Mouse (Mus musculus): ENCODE data around the gene Cdc42ep1. TPM values are rescaled to one million over a fixed set of nuclear protein-coding genes. Genes with fewer than 3 reads are reported as not detected.

Gene Cdc42ep1
- total RNA-seq, 2 experiments from 2014 or later, result 11.9 to 13.2 TPM

DNA sequence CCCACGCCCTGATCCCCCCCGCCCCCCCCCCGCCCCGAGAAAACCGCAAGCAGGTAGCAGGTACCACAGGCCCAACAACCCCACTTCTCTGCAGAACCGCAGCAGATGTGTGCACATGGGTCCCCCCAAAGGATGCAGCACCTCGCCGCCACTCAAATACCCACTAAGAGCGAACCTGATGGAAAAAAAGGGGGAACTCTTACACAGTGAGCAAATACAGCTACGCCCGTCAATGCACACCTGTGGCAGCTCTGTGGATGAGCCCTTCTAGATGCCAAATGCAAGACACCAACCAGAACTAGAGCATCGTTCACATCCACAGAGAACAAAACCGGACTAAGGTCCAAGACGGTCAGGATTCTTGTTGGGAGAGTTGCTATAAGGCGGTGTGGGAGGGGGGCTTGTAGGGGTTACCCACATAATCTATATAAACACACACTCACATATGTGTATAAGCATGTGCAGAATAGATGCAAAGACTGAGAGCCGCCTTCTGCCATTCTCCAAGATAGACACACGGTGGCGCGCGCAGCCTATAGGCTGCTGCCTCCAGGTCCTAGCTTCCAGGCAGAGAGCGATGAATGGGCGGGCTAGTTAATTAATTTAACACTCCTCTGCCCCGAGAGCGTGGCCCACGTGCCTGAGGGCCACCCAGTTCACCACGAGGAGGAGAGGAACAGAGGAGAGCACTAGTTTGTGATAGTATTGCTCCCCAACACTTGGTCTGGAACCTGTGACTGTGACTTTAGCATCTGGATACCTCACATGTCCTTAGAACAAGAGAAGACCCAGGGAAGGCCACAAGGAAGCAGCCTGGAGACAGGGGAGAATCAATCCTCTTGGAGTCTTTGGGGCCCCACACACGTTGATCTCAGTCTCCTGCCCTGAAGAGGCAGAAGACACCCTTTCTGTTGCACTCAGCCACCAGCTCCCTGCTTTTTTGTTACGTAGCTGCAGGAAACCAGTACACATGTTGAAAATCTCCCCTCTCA, 15.9 kb upstream of the Cdc42ep1 start:
- intact Hi-C loops (cut with DNase I), result loop anchor here (1.0 to 2.0 kb wide), 2 partner anchors 22 to 43 kb away; no protein-coding TSS in a partner anchor
- DNase-seq (ENCODE audit: low spot score in 2 of 2), result peak; percentile 74 to 79

GRCm38 (mm10) chr15:78828315-78828714, 14.1 kb upstream of the Cdc42ep1 start:
- intact Hi-C loops (cut with DNase I), result no loop called here
- DNase-seq (ENCODE audit: low spot score in 2 of 2), result no peak

DNA sequence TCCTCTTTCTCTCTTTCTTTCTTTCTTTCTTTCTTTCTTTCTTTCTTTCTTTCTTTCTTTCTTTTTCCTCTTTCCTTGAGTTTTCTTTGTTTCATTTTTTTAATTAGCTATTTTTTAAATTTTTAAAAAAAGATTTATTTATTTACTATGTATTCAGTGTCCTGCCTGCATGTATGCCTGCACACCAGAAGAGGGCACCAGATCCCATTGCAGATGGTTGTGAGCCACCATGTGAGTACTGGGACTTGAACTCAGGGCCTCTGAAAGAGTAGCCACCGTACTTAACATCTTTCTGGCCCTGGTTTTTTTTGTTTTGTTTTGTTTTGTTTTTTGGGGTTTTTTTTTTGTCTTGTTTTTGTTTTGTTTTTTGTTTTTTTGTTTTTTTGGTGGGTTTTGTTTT, 12.8 kb upstream of the Cdc42ep1 start:
- intact Hi-C loops (cut with DNase I), result no loop called here
- no peak for DNase-seq (ENCODE audit: low spot score in 2 of 2)

DNA sequence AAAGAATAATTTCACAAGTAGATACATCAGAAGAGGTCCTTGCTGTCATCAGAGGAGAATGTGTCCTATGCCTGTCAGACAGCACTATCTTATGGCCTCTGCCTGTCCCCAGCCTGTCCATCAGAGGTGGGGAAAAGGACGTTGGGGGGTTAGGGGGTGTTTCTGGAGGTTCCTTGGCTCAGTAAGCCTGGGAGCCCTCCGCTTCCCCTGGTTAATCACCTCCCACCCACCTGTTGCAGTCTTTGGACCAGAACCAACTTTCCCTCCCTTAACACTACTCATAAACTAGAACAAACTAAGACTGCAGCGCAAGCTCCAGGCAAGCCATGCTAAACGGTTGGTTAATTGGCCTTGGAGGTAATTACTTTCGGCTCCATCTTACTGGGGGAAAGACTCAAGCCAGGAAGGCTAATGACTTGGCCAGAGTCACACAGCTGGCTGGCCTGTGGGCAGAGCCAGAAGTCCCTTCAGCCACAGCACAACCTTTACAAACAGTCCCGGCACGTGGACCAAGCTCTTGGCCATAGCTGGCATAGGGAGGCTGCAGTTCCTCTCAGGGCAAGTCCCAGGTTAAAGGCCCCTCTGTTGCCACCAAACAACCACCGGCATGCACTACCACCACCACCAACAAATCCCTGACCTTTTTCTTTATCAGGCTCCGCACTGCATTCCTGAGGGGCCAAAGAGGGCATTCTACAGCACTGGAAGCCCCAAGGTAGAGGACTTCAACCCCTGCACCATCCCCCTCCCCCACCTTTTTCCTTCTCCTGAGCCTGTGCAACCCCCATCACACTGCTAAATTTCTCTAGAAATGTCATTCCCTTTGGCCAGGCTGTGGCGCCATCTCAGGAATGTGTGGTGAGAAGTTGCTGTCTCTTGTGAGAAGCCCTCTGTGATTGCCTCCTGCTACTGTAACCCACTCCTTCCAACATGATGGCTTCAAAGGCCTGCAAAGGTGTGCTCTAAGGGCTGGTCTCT, 11.4 kb upstream of the Cdc42ep1 start:
- intact Hi-C loops (cut with DNase I), result no loop called here
- DNase-seq (ENCODE audit: low spot score in 2 of 2), result peak in 1 of 2 experiments; percentile 32

DNA sequence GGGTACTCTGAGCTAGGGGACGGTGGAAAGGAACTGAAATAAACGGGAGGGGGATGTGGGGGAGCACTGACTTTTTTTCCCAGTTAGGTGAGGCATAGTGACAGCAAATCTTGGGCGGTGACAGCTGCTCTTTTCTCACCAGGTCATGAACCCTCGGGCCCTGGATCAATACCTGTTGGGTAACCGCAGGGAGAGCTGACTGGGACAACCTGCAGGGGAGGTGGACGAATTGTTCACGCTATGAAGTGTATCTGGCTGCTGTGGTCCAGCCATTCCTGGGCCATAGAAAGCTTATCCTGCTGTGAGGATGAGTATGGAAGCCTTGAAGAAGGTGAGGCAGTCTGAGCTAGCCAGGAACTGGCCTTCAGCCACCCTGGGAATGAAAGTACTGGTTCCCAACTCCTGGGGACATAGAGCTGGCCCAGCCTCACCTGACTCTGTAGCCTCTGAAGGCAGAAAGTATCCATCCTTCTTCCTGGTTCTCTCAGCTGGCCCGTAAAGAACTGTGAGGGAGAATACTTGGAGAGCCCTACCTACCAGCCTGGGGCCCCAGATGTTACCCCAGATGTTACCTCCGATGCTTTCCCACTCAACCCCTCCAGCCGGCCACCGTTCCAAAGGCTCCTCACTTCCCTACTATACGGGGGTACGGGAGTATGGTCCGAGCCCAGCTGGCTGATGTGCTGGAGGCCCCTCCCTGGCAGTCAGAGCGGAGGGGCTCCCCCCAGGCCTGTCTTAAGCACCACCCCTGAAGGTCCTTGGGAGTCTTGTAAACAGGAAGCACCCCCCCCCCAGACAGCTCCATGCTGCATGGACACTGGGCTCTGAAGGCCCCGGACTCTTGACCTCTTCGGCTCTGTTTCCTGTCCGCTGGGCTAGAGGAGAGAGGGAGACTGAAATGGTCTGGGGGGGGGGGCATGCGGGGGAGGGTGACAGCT, 10.4 kb upstream of the Cdc42ep1 start:
- intact Hi-C loops (cut with DNase I), result no loop called here
- no peak for DNase-seq (ENCODE audit: low spot score in 2 of 2)

GRCm38 (mm10) chr15:78832701-78833123, 9.7 kb upstream of the Cdc42ep1 start:
- DNase-seq (ENCODE audit: low spot score in 2 of 2), result peak; percentile 63 to 77
- intact Hi-C loops (cut with DNase I), result no loop called here

GRCm38 (mm10) chr15:78833582-78833981, 8.8 kb upstream of the Cdc42ep1 start:
- DNase-seq (ENCODE audit: low spot score in 2 of 2), result no peak
- intact Hi-C loops (cut with DNase I), result no loop called here

DNA sequence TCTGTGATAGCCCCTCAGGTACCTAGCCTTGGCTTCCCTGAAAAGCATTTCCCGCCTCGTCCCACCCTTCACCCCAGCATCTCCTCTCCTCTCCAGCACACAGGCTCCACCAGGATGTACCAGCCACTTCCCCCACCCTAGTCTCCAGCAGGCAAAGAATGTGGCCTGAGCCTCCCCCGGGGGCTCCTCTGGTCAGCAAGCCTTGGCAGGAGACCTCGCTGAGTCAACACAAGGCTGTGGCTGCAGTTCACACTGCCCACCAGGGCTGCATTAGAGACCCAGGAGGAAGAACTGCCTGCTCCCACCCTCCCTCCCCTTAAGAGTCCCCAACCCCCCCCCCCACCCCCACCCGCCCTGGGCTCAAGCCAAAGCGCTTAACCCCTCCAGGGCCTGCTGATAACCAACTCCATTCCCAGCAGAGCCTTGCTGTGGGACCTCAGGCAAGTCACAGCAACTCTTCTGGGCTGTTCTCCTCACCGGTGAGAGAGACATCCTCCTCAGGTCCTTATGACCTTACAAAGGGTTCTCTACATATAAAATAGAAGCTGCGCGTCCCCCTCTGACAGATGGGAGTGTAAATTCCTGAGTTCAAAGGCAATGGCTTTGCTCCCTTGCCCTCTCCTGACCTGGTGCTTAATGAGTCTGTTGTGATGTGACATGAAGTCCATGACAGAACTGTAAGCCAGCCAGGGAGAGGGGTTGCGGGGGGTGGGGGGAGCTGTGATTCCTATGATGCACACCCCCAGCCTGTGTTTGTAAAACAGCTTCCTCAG, 8.0 kb upstream of the Cdc42ep1 start:
- DNase-seq (ENCODE audit: low spot score in 2 of 2), result no peak
- intact Hi-C loops (cut with DNase I), result no loop called here

DNA sequence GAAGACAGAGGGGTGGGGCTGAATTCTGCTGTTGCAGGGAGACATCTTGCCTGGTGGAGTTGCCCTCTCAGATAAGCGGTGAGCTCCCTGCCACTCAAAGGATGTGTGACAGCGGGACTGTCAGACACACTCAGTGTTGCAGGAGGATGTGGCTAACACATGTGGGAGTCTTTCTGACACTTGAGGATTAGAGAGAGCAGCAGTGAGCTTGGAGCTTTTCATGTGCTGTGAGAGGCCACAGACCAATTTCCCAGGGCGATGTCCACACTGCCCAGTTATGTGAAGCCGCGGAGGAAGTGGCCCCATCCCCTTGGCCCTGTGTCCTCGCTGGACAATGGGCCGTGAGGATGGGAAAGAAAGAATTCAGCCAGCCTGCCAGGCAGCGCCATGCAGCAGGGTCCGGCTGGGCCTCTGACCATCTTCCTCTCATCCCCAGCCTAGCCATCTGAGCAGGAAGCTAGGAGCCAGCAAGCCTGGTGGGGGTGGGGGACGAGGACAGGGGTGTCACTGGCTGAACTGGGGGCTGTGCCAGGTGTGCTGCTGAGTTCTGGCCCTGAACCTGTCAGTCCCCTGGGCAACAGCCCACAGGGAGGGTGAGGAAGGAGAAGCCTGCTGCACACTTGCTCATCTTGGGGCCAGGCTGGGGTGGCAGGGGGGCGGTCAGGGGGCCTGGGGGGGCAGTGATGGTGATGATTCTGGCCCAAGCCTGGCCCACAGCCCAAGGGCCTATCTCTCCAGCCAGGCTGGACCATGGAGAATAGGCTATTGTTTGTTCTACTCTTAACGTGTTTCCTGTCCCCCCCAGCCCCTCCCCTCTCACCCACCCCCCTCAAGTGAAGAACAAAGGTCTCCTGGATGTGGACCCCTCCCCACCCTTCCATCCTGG, 7.0 kb upstream of the Cdc42ep1 start:
- intact Hi-C loops (cut with DNase I), result no loop called here
- no peak for DNase-seq (ENCODE audit: low spot score in 2 of 2)

DNA sequence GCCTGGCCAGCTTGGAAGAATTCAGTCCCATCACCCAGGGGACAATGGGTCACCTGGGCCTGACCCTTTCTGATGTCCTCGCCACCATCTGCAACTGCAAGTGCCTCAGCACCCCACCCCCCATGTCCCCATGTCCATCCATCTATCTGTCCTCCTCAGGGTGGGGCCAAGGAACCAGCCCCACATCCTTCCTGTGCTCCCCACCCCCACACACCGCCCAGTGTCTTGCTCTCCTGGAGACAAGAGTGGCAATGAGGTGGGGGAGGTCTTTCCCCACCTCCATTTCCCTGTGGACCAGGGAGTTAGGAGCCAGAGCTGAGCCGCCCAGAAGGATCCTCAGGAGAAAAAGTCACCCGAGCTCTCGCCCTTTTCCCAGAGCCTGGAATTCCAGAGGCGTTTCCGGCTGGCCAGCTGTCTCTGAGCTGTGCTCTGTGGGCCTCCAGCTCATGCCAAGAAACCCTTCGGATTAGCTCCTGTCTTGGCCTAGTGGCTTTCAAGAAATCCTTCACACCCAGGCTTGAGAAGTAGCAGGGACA, 6.3 kb upstream of the Cdc42ep1 start:
- intact Hi-C loops (cut with DNase I), result no loop called here
- no peak for DNase-seq (ENCODE audit: low spot score in 2 of 2)

DNA sequence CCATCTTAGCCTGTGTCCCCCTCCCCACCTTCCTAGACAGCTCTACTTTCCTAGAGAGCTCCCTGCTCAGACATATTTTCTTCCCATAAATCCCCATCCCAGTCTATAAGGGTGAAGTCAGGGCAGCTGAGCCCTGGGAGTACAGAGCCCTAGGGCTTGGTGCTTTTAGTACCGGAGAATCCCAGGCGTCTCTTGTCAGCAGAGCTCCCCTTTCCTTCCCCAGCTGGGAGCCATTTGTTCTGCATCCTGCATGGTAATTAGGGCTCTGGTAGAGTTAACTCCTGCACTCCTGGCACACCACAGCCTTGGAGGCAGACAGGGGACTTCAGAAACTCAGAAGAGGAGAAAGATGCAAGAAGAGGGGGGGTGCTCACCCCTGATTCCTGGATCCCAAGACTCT, 2.7 kb upstream of the Cdc42ep1 start:
- intact Hi-C loops (cut with DNase I), result no loop called here
- DNase-seq (ENCODE audit: low spot score in 2 of 2), result no peak

DNA sequence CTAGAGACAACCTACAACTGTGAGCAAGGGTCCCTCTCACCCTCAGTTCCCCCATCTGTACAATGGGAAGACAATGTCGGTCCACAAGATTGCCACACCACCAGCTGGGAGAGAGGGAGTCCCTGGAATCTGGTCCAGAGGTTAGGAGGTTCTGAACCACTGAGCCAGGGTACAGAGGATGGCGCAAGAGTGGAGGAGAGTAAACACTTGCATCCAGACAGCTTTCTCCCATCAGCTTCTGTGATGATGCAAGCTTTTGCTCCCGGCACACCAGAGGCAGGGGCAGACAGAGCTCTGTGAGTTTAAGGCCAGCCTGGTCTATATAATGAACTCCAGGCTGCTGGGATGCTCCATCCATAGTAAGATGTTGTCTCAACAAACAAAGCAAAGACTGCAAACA, 2.2 kb upstream of the Cdc42ep1 start:
- DNase-seq (ENCODE audit: low spot score in 2 of 2), result no peak
- intact Hi-C loops (cut with DNase I), result no loop called here

DNA sequence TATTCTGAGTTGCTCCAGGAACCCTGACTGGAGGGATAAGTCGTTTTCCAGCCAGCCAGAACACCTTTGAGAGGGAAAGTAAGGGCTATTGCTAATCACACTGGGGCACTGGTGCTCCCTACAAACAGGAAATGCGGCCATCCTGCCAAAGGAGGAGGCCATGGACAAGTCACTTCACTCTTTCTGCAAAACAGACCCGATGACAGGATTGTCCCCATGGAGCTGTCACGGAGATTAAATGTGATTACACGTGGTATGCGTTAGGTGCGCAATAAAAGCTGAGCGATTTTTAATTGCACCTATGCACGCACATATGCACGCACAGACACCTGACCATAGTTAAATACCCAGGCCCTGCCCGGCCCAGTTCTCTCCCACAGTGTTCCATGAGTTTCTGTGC, 1.7 kb upstream of the Cdc42ep1 start:
- no peak for DNase-seq (ENCODE audit: low spot score in 2 of 2)
- intact Hi-C loops (cut with DNase I), result no loop called here

DNA sequence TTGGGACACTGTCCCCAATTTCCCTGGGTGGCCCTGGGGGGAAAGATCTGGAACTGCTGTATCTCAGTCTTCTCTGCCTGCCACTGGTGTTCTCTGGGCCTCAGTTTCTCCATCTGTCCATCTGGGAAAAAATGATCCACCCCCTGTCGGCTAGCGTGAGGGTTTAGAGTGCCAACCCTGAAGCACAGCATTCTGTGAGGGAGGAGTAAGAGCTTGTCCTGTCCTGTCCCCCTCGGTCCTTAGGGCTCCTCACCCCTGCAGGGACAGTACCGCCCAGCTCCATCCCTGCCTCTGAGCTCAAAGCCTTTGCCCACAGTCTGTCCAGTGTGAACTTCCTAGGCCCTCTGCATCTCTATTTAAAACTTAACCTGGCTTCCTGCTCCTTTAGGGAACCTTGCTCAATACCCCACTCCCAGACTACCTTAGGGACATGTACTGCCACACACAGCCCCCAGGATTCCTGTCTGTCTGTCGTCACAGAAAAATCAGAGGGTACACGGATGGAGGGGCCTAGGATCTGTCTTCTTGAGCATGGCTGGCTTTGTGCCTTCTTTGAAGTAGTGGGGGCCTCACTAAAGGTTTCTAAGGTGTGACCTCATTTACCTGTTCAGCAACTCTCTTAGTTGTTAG, 1.1 kb upstream of the Cdc42ep1 start:
- DNase-seq (ENCODE audit: low spot score in 2 of 2), result no peak
- intact Hi-C loops (cut with DNase I), result no loop called here

DNA sequence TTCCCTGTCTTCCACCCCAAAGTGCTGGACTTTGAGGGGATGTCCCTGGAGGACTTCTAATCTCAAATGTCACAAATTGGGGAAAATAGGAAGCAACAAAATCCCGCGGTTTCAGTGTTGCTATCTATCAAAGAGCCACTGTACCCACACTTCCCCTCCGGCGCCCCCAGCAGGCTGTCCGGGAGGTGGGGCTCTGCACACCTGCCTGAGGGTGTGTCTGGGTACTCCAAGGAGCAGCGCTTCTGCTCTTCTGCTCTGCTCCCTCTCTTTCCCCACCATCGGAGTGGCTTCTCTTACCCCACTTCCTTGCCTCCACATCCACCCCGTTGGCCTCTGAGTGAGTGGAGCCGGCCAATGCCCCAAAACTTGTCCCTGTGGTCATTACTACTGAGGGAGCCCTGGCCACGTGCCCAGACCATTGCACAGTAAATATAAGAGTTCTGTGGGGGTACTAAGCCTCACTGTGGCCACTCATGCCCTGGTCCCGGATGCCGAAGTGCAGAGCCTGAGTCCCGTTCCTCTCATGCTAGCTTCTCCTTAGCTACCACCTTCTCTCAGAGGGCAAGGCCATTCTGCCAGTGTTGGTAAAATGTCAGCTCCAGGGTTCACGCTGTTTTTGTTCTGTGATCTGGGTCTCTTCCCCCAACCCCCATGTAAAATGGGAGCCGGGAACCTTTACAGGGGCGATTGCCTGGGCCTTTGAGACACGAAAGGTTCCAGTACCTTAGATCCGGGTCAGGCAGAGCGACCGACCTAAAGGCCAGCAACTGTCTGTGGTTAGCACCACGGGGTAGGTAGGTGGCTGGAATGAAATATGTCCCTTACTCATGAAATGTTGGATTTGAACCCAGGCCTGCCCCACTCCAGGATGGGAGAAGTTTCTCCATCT, 1.4 kb downstream of the Cdc42ep1 start:
- intact Hi-C loops (cut with DNase I), result no loop called here
- DNase-seq (ENCODE audit: low spot score in 2 of 2), result no peak

DNA sequence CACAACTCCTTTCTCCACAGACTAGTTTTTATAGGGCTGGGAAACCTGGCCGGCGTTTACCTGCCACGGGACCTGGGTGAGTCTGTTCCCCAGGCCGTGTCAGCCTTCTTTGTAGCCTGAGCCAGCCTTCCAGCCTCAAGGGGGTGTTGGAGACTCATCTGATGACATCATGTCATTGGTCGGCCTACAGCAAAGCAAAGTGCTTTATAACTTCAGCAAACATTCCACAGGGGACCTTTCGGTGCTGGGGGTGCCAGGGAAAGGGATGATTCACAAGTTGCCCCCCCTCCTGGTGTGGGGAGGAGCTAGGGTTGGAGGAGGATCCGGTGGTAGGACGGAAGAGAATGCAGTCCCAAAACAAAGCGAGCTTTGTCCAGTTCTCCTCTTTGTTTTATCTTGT, 2.4 kb downstream of the Cdc42ep1 start:
- DNase-seq (ENCODE audit: low spot score in 2 of 2), result peak in 1 of 2 experiments; percentile 33
- intact Hi-C loops (cut with DNase I), result loop anchor here (5.0 kb wide), 1 partner anchor 222 kb away; no protein-coding TSS in a partner anchor

Measured in left cerebral cortex, postnatal 25 days (tissue).